Mouse (Mus musculus) liver, embryonic 12.5 days (tissue): ENCODE measurements at regions not wholly inside any gene's neighbourhood (a gene's known extent, or its start where the extent isn't known, plus 50 kb on each side); places are given as distances from the start of the nearest gene placed in this dataset.

ENCODE experiments used
- ATAC-seq: fragments of 200-750 bp; cut with Nextera tagmentation; 2 replicates; pipeline ENCODE4 v1.8.0; 2017; ENCODE audit warnings: moderate number of reproducible peaks, mild to moderate bottlenecking, moderate library complexity
- H3K27ac ChIP-seq: fragments of 300-500 bp; sonication (generic); 2 replicates; pipeline ENCODE4 v1.5.1; 2016; ENCODE audit warnings: mild to moderate bottlenecking
- H3K27me3 ChIP-seq: fragments of 300-500 bp; sonication (generic); replicated peaks from 2 replicates; pipeline ENCODE4 v1.6.1; 2016; ENCODE audit warnings: mild to moderate bottlenecking, moderate library complexity
- H3K36me3 ChIP-seq: fragments of 300-500 bp; sonication (generic); 2 replicates; pipeline ENCODE4 v1.6.1; 2016; ENCODE audit warnings: mild to moderate bottlenecking, moderate library complexity
- H3K4me1 ChIP-seq: fragments of 300-500 bp; sonication (generic); 2 replicates; pipeline ENCODE4 v1.6.1; 2016
- H3K4me2 ChIP-seq: fragments of 300-500 bp; sonication (generic); 2 replicates; pipeline ENCODE4 v1.6.1; 2016; ENCODE audit warnings: mild to moderate bottlenecking, moderate library complexity
- H3K4me3 ChIP-seq: fragments of 300-500 bp; sonication (generic); 2 replicates; pipeline ENCODE4 v1.5.1; 2016; ENCODE audit warnings: mild to moderate bottlenecking, moderate library complexity
- H3K9ac ChIP-seq: fragments of 300-500 bp; sonication (generic); 2 replicates; pipeline ENCODE4 v1.6.1; 2016; ENCODE audit warnings: mild to moderate bottlenecking, moderate library complexity
- H3K9me3 ChIP-seq: fragments of 300-500 bp; sonication (generic); replicated peaks from 2 replicates; pipeline ENCODE4 v1.6.1; 2016; ENCODE audit warnings: mild to moderate bottlenecking, moderate library complexity
- WGBS: fragments of 180-500 bp; shearing (Covaris S2); methylation state at CpG from one replicate; pipeline ENCODE4 v1.1.7; 2016; ENCODE audit not compliant: insufficient replicate concordance; 5-methylcytosine and 5-hydroxymethylcytosine counted together

DNA sequence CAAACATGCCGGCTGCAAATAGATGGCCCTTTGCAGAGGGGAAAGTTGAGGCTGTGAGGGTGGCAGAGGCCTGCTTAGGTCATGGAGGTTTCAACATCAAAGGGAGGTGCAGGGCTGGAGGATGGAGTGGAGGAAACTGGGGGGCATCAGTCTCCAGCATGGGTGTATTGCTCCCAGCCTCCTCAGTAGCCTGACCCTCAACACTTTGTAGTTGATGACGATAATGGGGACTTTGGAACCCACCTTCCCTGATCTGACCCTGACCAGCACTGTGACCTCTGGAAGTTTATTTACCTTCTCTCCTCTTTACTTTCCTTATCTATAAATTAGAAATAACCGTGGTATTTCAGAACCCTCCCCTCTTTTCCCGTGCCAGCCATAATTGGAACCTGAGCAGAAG lies 56.2 kb downstream of the Gm26897 start:
- no peaks in the 10 kb centered on the region for H3K36me3 ChIP-seq
- peaks cover 10% of the 10 kb centered on the region; the same call in 1 of the 2 replicates for H3K4me1 ChIP-seq
- WGBS, result 35% methylated on average over 4 of the region's 4 CpGs
- no peaks in the 10 kb centered on the region for H3K9me3 ChIP-seq
- no peak overlapping the region for H3K4me3 ChIP-seq
- H3K4me2 ChIP-seq, result no peak overlapping the region
- H3K9ac ChIP-seq, result no peak overlapping the region
- H3K27me3 ChIP-seq, result no peaks in the 10 kb centered on the region
- H3K27ac ChIP-seq, result no peak overlapping the region
- ATAC-seq, result peak; percentile 52; the same call in 1 of the 2 replicates

DNA sequence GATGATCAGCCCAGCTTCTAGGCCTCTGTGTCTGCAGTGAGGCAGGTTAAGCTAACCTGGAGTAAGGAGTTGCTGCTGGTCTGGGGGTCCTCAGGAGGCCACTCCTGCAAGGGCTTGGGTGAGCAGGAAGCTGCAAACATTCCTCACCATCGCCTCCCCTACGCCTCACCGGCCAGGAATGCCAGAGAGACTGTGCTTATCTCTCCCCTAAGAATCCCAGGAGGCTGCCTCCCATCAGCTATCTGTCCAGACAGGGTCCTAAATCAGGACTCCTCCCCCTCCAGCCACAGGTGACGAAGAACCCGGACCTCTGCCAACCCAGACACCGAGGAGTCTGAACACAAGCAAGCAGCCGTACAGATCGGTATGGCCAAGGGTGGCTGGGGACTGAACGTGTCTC lies 56.8 kb downstream of the Gm26897 start:
- Histone ChIP-seq H3K4me2 (no peak overlapping the region), H3K9ac (no peak overlapping the region), H3K9me3 (no peaks in the 10 kb centered on the region), H3K36me3 (no peaks in the 10 kb centered on the region), H3K27ac (no peak overlapping the region), H3K27me3 (no peaks in the 10 kb centered on the region), H3K4me3 (no peak overlapping the region), H3K4me1 (peaks cover 10% of the 10 kb centered on the region; the same call in 1 of the 2 replicates)
- WGBS, result 31% methylated on average over 9 of the region's 9 CpGs
- no peak for ATAC-seq

DNA sequence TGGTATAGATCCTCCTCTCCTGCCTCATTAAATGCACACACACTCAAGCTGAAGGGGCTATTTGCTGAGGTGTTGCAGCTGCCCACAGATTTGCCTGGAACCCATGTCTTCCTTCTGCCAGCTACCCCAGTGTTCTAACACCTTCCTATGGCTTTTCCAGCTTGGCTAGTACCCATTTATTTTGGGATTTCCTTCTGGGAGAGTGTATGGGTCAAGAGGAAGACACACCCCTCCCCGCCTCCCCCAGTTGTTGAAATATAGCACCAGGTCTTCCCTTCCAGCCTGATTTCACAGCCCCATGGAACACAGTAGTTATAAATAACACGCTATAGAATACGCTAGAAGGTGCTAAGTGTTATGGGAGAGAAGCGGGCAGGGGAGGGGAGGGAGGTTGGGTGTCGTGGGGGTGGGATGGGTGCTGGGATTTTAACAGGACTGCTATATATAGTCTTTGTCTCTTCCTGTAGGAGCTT lies 57.4 kb downstream of the Gm26897 start:
- WGBS, result 59% methylated on average over 5 of the region's 5 CpGs

DNA sequence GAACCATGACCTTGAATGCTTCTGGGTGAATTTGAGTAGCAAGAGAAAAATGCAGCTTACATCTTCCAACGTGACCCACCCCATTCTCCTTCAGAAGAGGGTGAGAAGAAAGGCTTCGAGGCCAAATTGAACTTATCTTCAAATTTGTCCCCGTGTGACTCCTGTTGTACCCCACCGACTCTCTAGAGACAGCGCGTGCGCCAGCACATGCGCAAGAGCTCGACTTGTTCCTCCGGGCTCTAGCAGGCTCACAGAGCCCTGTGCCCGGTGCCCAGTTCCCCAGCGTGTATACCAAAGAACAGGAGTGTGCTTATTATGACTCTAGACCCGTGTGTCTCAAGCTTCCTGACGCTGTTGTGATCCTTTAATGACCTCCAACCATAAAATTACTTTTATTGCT lies 59.0 kb downstream of the Gm26897 start:
- no peaks in the 10 kb centered on the region for H3K9me3 ChIP-seq
- no peak overlapping the region for H3K4me3 ChIP-seq
- H3K27me3 ChIP-seq, result no peaks in the 10 kb centered on the region
- 70% methylated on average over 14 of the region's 14 CpGs for WGBS
- no peak for ATAC-seq
- no peak overlapping the region for H3K27ac ChIP-seq
- no peak overlapping the region for H3K9ac ChIP-seq
- no peaks in the 10 kb centered on the region for H3K36me3 ChIP-seq
- H3K4me2 ChIP-seq, result no peak overlapping the region
- peaks cover 10% of the 10 kb centered on the region; the same call in 1 of the 2 replicates for H3K4me1 ChIP-seq

More for the DNA sequence above, 57.4 kb downstream of the Gm26897 start:
- Histone ChIP-seq H3K27ac (no peak overlapping the region), H3K4me2 (no peak overlapping the region), H3K4me3 (no peak overlapping the region), H3K4me1 (peaks cover 10% of the 10 kb centered on the region; the same call in 1 of the 2 replicates), H3K9me3 (no peaks in the 10 kb centered on the region), H3K9ac (no peak overlapping the region), H3K36me3 (no peaks in the 10 kb centered on the region), H3K27me3 (no peaks in the 10 kb centered on the region)
- no peak for ATAC-seq

DNA sequence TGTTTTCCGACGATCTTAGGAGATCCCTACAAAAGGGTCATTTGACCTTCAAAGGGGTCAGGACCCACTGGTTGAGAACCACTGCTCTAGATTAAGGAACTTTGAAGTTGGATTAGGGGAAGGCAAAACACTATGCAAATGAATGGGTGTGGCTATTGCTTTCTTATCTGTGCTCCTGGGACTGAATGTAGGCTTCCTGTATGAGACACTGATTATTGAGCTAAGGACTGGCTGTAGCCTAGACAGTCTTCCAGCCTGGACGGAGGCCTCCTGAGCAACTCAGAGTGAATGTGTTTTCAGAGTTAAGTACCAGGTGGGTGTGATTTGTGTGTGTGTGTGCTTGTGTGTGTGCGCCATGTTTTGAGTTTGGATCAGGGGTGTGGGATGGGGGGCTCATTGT lies 59.5 kb downstream of the Gm26897 start:
- Histone ChIP-seq H3K4me2 (no peak overlapping the region), H3K27me3 (no peaks in the 10 kb centered on the region), H3K9me3 (no peaks in the 10 kb centered on the region), H3K27ac (no peak overlapping the region), H3K36me3 (no peaks in the 10 kb centered on the region), H3K4me1 (peaks cover 10% of the 10 kb centered on the region; the same call in 1 of the 2 replicates), H3K4me3 (no peak overlapping the region), H3K9ac (no peak overlapping the region)
- ATAC-seq, result no peak
- WGBS, result 46% methylated on average over 4 of the region's 4 CpGs

DNA sequence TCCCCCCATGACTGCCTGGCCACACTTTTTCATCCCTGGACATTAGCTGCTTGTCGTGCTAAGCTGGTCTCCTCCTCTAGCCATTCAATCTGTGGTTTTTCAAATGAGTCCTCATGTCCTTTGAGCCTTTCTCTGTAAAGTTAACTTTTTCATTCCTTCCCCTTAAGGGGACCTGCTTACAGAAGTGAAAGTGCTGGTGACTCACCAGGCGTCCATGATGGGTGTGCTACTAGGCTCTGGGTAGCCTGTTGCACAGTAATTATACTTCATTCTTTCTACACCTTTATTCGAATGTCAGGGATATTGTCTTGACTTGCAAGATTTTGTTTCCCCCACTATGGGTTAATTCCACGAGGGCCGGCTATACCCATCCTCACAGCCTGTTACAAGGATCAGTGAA lies 63.2 kb downstream of the Gm26897 start:
- no peaks in the 10 kb centered on the region for H3K36me3 ChIP-seq
- peaks cover 14% of the 10 kb centered on the region; the same call in 1 of the 2 replicates for H3K4me1 ChIP-seq

DNA sequence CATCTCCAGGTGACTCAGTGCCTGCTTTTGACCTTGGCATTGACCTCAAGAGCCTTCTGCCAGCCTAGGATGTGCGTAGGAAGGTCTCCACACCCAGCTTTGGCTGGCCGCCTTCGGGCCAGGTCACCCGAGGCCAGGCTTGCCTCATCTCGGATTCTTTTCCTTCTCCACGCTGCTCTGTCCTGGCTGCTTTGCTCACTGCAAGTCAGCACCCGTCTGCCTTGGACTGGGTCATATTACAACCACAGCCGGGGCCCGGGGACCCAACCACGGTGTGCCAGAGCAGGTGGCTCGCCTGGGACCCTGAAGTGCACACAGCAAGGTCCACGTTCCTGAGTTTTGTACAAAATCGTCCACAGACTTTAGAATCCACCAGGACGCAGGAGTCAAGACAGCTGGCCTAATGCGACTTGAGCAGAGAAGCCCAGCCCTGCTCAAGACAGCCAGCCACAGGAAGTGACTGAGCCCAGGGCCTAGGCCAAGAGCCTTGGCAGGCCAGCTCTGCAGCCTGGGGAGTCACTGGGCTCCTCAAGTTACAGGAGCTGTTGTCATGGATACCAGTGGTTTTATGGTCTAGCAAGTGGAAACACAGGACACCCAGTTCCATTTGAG lies 66.1 kb downstream of the Gm26897 start:
- ATAC-seq, result no peak
- H3K36me3 ChIP-seq, result no peaks in the 10 kb centered on the region
- H3K9ac ChIP-seq, result no peak overlapping the region
- H3K4me3 ChIP-seq, result no peak overlapping the region
- no peak overlapping the region for H3K4me2 ChIP-seq
- H3K4me1 ChIP-seq, result peaks cover 10% of the 10 kb centered on the region; the same call in 1 of the 2 replicates
- WGBS, result 32% methylated on average over 15 of the region's 15 CpGs
- no peaks in the 10 kb centered on the region for H3K9me3 ChIP-seq
- no peak overlapping the region for H3K27ac ChIP-seq
- no peaks in the 10 kb centered on the region for H3K27me3 ChIP-seq

More for the DNA sequence above, 63.2 kb downstream of the Gm26897 start:
- ATAC-seq, result no peak
- 61% methylated on average over 5 of the region's 5 CpGs for WGBS
- H3K4me3 ChIP-seq, result no peak overlapping the region
- H3K9me3 ChIP-seq, result no peaks in the 10 kb centered on the region
- no peaks in the 10 kb centered on the region for H3K27me3 ChIP-seq
- no peak overlapping the region for H3K4me2 ChIP-seq
- H3K9ac ChIP-seq, result no peak overlapping the region
- H3K27ac ChIP-seq, result no peak overlapping the region

DNA sequence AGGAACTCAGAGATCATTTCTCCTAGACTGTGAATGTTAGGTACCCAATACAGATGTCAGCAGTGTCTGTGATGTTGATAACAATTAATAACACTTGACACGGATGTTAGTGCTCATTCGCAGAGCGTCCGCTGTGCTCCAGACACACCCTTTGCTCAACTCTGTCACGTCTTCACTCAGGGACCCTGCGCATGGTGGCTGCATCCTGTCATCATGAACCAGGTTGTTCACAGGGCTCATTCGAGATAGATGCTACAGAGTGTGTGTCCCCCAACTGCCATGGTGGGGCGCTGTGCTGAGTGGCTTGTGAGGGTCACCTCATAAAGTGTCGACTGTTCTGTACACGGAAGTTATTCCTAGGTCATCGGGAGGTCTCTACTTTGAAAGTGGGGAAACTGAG lies 66.8 kb downstream of the Gm26897 start:
- Histone ChIP-seq H3K36me3 (no peaks in the 10 kb centered on the region), H3K9me3 (no peaks in the 10 kb centered on the region), H3K4me1 (peaks cover 10% of the 10 kb centered on the region; the same call in 1 of the 2 replicates), H3K4me3 (no peak overlapping the region), H3K9ac (no peak overlapping the region), H3K27me3 (no peaks in the 10 kb centered on the region), H3K4me2 (no peak overlapping the region), H3K27ac (no peak overlapping the region)
- 68% methylated on average over 11 of the region's 11 CpGs for WGBS
- ATAC-seq, result no peak

DNA sequence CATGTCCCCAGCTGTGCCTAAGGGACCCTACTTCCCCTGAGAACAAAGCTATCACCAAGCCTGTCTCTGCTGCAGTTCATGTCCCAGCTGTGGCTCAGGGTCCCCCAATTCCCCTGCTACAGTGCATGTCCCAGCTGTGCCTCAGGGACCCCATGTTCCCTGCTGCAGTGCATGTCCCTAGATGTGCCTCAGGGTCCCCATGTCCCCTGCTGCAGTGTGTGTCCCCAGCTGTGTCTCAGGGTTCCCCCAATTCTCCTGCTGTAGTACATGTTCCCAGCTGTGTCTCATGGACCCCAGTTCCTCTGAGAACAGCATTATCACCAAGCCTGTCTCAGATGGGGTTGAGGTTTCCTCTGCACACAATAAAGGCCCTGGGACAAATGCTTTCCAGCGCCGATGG lies 67.3 kb downstream of the Gm26897 start:
- Histone ChIP-seq H3K4me2 (no peak overlapping the region), H3K36me3 (no peaks in the 10 kb centered on the region), H3K27ac (no peak overlapping the region), H3K9me3 (no peaks in the 10 kb centered on the region), H3K27me3 (no peaks in the 10 kb centered on the region), H3K9ac (no peak overlapping the region), H3K4me1 (peaks cover 10% of the 10 kb centered on the region; the same call in 1 of the 2 replicates), H3K4me3 (no peak overlapping the region)
- 52% methylated on average over 2 of the region's 2 CpGs for WGBS
- ATAC-seq, result no peak; the same call in 1 of the 2 replicates

DNA sequence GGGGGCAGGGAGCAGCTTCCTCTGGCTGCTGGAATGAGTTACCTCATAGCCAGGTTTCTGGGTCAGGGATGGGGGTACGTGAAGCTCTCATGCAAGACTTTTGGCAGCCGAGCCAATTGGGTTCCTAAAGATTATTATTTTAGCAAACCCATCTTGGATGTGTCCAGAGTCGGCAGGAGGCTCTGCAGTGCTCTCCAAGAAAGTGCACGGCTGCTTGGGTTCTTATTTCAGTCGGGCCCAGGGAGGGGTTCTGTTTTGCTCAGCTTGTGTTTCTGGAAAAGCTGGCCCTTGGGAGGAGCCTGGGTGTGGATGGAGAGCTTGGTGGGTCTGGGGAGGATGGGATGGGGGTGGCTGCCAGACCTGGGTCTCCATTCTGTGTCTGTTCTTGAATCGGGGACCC lies 70.8 kb downstream of the Gm26897 start:
- H3K4me3 ChIP-seq, result no peak overlapping the region
- no peaks in the 10 kb centered on the region for H3K9me3 ChIP-seq
- no peak overlapping the region for H3K27ac ChIP-seq
- ATAC-seq, result no peak
- H3K4me1 ChIP-seq, result peaks cover 4% of the 10 kb centered on the region; the same call in 1 of the 2 replicates
- H3K9ac ChIP-seq, result no peak overlapping the region
- H3K4me2 ChIP-seq, result no peak overlapping the region
- WGBS, result 59% methylated on average over 6 of the region's 6 CpGs
- no peaks in the 10 kb centered on the region for H3K36me3 ChIP-seq
- no peaks in the 10 kb centered on the region for H3K27me3 ChIP-seq

DNA sequence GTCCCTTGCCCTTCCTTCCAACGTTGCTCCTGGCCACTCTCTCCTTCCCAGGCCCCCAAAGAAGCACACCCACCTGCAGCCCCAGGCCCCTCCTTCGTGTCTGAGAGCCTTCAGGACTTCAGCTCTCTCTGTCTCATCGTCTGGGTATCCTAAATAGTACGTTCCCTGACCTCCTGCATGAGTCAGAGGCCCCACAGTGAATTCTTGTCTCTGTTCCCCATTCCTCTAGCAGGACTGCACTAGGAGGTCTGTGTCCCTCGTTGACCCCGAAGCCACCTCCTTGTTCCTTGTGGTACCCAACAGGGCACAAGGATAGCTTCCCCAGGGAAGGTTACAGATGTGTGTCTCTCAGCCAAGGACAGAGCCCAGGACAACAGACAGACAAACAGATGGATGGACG lies 71.4 kb downstream of the Gm26897 start:
- no peaks in the 10 kb centered on the region for H3K9me3 ChIP-seq
- H3K27me3 ChIP-seq, result no peaks in the 10 kb centered on the region
- no peak overlapping the region for H3K4me3 ChIP-seq
- H3K9ac ChIP-seq, result no peak overlapping the region
- no peak overlapping the region for H3K4me2 ChIP-seq
- H3K4me1 ChIP-seq, result no peaks in the 10 kb centered on the region
- 45% methylated on average over 7 of the region's 7 CpGs for WGBS
- ATAC-seq, result no peak
- H3K36me3 ChIP-seq, result no peaks in the 10 kb centered on the region
- no peak overlapping the region for H3K27ac ChIP-seq

DNA sequence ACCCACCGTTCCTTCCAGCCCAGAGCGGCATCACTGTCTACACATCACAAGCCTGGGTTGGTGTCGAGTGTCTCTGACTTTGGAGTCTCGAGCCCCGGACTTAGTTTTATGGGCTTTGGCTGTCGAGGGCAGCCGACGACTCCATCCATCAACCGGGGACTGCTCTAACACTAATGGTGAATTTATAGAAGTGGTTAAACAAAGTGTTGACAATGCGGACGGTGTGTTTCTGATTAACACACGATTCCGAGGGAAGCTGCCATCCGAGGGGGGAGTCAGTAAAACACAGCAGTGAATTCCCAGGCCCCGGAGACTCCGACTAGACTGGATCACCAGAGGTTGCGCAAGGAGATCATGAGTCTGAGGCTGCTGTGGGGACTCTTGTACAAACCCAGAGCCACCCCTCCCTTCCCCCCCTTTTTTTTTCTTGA lies 72.1 kb downstream of the Gm26897 start:
- WGBS, result 54% methylated on average over 17 of the region's 17 CpGs
- H3K4me3 ChIP-seq, result no peak overlapping the region
- no peaks in the 10 kb centered on the region for H3K27me3 ChIP-seq
- no peak overlapping the region for H3K27ac ChIP-seq
- no peak overlapping the region for H3K9ac ChIP-seq
- no peaks in the 10 kb centered on the region for H3K4me1 ChIP-seq
- H3K36me3 ChIP-seq, result no peaks in the 10 kb centered on the region
- H3K9me3 ChIP-seq, result no peaks in the 10 kb centered on the region
- no peak for ATAC-seq
- H3K4me2 ChIP-seq, result no peak overlapping the region
